Mouse (Mus musculus): Measurements from ENCODE around the gene Ankrd36.
"Not testable (repeated sequence)": the region's sequence is repeated elsewhere in the genome, so short reads cannot be mapped to it uniquely, and the experiment has no call there.

The Ankrd36 gene

DNA sequence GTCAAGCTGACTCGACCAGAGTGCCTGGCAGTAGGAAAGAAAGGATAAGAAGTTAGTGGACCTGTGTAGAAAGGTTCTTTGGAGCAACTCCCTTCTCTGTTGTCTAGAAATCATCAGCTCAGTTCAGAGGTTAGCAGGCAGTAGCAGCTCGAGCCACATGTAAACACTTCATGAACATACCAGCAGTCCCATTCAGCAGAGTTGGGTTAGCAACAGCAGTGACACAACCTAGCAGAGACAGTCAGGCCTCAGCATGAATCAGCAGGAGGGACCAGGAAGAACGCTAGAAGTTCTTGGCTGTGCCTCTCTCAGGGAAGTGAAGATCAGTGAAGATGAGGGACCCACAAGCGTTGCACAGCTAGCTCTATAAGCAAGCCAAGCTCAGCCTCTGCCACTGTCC lies 24.0 kb upstream of the Ankrd36 start:
- no peak for DNase-seq (ENCODE audit: low spot score in 2 of 2)

DNA sequence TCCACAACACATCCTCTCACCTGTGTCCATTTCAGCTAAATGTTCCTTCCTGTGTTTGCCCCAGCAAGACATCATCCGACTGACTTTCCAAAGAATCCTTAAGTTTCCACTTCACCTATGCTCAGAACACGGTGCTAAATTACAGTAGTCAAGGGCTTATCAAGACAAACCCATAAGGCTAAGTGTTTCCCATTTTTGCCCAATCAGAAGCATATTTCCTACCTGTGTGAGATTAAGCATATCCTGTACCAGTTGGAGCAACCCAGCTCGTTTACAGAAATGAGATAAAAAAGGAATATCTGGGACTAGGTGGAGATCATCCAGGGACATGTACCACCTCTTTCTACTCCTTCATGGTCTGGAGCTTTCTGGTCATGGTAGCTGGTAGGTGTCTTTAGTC lies 22.8 kb upstream of the Ankrd36 start:
- no peak for DNase-seq (ENCODE audit: low spot score in 2 of 2)

DNA sequence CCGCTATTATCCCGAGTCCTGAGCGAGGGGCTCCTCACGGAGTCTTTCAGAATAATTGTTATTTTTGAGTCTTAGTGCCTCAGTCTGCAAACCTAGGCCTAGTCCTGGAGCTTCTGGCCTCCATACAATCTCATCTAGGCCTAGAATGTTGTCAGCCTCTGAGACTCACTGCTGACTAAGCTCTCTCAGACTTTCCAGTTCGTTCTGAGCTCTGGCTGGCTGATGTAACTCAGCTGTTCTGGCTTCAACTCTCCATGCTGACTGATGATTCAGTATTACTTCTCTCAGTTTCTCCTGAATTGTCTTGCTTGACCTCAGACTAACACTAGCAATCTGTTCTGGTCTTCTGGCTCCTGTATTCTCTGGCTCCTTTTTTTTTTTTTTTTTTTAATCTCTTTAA lies 18.1 kb upstream of the Ankrd36 start:
- DNase-seq (ENCODE audit: low spot score in 2 of 2) = no peak

DNA sequence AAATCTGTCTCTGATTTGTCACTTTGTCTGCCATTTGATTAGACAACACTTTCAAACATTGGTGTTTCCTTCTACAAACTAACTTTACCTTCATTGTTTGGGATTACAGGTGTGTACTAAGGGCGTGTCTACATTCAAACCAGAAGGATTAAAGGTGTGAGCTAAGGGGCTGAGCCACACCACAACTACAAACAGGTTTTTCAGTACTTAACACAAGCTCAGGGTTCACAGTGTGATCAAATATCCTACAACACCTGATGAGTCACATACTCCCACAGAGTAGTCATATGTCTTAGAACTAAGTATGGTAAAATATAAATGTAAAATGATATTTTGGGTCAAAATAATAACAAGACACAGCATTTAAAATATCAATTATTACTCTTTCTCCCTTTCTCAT lies 17.6 kb upstream of the Ankrd36 start:
- no peak for DNase-seq (ENCODE audit: low spot score in 2 of 2)

DNA sequence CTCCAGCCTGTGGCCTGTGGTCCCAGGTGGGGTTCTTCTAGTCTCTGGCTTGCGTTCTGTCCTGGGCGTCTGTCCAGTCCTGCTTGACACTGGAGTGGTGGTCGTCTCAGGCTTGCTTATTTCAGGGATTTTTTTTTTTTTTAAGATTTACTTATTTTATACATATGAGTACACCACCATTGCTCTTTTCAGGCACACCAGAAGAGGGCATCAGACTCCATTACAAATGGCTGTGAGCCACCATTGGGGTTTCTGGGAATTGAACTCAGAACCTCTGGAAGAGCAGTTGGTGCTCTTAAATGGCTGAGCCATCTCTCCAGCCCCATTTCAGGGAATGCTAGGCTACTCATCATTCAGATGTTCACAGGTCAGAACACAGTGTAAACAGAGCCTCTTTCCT lies 9.2 kb upstream of the Ankrd36 start:
- no peak for DNase-seq (ENCODE audit: low spot score in 2 of 2)

DNA sequence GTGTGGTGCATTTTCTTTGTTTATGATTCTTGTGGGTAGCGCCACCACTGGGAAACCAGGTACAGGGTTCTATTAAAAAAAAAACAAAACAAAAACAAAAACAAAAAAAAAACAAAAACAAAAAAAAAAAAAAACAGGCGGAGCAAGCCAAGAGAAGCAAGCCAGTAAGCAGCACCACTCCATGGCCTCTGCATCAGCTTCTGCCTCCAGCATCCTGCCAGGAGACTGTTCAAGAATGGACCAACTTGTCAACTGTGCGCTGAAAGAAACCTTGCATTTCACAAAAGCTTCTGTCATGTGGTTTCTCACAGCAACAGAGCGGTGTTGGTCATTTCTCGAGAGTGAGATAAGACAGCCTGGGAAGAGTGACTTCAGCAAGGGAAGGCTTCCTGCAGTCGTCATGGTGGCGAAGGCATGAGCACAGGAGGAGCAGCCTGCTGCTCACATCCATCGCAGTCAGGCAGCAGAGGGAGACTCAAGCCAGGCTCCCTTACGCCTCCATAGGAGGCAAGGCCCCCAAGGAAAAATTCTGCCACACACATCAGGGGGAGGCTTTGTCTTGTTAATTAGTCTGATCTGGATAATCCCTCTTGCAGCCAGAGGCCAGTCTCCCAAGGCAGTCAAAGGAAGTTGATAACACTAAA lies 6.7 kb upstream of the Ankrd36 start:
- DNase-seq (ENCODE audit: low spot score in 2 of 2) = no peak

DNA sequence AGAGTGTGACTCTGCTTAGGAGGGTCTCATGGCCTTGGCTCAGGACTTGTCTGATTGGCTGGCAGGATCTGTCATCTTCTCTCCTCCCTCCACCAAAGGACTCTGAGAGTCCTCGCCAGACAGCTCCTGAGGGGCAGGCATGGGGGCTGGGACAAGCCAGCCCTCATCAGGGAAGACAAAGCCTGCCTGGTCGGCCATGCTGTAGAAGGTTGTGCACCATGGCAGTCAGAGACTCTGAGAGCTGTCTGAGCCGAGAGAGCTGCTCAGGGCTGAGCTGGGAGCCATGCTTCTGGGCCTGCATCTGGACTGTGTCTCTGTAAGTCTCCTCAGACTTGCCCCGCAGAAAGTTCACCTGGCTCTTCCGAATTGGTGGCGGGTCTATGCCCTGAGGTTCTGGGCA lies 5.6 kb upstream of the Ankrd36 start:
- no peak for DNase-seq (ENCODE audit: low spot score in 2 of 2)

DNA sequence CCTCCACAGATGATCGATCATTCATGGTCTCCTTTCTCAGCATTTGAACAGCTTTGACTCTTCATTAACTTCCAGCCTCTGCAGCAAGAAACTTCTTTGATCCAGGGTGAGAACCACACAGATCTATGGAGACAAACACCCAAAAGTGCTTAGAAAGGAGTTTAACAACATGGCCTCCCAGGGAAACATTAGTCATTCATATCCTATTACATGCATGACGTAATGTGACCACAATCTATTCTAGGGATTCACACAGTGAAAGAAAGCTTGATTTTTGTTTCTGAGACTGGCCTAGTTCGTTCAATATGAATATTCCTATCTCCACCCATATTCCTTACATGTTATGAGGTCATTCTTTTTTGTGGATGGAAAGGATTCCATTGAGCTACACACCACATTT lies 3.9 kb upstream of the Ankrd36 start:
- no peak for DNase-seq (ENCODE audit: low spot score in 2 of 2)

DNA sequence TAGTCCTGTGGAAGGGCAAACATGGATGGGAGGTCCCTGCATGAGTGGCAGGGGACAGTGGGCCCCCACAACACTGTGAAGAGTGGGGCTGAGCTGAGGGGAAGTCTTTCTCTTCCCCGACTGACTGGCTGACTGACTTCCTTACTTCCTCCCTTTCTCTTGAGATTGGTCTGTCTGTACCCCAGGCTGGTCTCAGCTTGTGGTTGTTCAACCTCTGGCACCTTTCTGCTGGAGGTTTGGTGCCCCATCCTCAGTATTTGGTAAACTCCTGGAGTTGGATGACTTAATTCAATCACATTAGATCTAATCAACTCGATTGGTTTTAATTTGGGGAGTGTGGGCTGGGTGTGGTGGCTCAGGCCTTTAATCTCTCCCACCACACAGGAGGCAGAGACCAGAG lies 3.0 kb upstream of the Ankrd36 start:
- no peak for DNase-seq (ENCODE audit: low spot score in 2 of 2)

DNA sequence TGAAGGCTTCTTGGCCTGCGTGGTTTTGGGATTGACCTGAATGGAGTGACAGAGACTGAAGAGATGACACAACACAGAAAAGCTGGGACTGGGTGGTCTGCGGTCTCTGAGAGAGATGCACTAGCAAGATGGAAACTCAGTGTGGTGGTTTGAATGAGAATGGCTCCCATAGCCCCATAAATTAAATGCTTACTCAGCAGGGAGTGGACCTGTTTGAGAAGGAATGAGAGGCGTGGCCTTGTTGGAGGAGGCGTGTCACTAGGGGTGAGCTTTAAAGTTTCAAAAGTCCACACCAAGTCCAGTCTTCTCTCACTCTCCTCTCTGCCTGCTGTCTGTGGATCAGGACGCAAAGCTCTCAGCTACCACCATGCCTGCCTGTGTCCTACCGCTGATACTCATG lies 1.8 kb upstream of the Ankrd36 start:
- no peak for DNase-seq (ENCODE audit: low spot score in 2 of 2)

DNA sequence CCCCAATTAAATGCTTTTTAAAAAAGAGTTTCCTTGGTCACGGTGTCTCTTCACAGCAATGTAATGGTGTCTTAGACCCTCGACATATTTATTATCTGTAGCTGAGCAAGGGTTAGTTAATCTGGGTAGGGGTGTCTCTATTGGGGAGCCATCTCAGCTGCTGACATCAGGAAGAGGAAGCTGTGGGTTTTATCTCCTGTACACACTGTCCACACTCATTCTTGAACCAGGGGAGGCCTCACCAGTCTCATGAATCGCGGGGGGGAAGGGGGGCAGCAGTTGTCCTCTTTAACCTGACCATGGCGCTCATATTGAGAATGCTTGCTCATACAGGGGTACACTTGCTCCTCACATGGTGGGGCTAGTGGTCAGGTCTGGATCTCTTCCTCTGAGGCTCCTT lies 1.4 kb upstream of the Ankrd36 start:
- DNase-seq (ENCODE audit: low spot score in 2 of 2) = no peak

DNA sequence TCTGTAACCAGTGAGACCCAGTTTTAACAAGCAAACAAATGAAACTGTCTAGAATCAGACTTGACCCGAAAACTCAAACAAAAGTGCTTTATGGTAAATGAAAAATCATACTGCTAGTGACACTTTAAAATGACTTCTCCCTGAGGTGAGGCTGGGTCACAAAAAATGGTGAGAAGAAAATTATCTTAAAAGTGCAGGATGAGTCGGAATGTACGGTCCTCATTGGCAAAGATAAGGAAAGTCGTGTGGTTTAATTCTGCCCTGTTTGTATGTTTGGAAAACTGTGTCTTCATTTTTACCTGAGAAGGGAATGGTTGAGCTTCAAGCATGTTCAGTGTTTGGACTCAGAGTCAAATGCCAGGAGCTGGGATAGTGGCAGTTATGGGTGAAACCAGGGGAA lies 2.4 kb downstream of the Ankrd36 start:
- no peak for DNase-seq (ENCODE audit: low spot score in 2 of 2)

DNA sequence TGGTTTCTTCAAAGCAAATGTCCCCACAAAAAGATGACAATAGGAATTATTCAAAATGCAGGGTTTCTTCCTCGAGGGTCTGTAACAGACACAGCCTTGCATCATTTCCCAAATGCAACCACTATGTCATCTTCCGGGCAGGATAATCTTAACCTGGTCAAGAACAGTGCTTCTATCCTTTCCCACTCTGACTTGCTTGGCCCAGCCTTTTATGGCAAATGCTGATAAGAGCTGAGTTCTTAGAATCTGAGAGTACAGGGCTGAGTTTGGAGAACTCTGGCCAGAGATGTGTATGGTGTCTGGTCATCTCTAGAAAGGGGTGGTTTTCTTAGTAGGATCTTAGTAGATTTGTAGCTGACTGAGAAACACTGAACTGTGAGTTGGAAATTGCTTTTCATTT lies 4.3 kb downstream of the Ankrd36 start:
- no peak for DNase-seq (ENCODE audit: low spot score in 2 of 2)

DNA sequence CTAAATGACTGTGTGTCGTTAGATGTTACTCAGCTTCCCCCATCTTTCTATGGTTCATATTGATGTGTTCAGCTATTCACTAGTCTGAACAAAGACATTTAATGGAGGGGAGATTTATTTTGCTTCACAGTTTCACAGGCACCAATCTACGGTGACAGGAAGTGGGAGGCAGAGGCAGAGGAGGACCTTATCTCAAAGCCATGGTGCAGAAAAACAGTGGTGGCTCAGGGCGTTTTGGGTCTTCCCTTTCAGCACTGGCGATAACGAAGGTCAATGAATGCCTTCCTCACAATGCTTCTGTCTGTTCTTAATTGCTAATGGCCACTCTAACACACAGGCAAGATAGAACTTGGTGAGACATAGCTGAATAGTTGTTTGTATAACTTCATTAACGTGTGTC lies 5.6 kb downstream of the Ankrd36 start:
- no peak for DNase-seq (ENCODE audit: low spot score in 2 of 2)

DNA sequence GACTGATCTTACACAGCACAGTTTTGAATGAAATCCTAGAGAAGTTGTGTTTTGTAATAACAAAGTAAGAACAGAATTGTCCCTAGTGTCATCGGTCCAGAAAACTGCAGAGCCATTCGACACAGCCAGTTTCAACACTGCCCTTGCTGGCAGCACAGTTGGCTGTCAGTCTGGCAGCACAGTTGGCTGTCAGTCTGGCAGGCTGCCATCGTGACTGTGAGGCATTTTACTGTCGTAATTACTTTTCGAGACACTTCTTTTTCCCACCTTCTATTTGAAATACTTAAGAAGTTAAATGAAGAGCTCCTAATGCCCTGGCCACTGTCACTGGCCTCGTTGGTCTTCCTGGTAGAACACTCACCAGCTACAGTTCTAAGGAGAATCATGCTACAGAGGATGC lies 22.9 kb downstream of the Ankrd36 start:
- DNase-seq (ENCODE audit: low spot score in 2 of 2) = peak in 1 of 2 experiments; percentile 6

DNA sequence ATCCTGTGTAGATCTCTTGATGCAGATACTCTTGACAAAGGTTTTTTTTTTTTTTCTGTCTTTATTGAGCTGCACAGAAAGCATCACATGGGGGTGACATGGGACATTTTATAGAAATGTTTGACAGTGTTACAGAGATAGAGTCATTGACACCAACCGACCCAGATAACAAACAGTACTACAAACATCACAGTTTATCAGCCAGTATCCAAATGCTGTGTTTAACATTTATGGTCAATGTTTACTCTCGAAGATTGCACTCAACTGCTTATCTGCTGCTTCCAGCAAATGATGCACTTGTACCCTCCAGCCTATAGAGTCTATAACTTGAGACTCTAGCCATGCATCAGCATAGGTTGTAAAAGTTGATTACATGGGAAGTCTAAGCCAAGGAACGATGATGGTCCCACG lies 25.9 kb downstream of the Ankrd36 start:
- no peak for DNase-seq (ENCODE audit: low spot score in 2 of 2)

DNA sequence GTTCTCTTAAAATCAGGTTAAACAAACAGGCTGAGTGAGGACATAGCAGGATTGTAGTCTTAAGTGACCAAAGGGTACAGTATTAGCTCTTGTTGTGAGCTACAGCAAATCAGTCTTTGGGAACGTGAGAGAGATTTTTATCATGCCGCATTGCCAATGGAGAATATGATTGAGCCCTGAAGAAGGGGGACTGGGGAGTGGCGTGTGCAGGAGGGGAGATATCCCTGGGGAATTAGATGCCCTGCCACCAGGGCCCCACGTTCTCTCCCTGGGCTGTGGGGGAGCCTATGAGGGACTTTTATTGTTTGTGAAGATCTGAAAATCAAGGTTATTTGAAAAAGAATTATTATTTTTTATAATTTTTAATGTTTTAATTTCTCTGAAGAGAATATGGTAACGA lies 26.3 kb downstream of the Ankrd36 start:
- DNase-seq (ENCODE audit: low spot score in 2 of 2) = no peak

DNA sequence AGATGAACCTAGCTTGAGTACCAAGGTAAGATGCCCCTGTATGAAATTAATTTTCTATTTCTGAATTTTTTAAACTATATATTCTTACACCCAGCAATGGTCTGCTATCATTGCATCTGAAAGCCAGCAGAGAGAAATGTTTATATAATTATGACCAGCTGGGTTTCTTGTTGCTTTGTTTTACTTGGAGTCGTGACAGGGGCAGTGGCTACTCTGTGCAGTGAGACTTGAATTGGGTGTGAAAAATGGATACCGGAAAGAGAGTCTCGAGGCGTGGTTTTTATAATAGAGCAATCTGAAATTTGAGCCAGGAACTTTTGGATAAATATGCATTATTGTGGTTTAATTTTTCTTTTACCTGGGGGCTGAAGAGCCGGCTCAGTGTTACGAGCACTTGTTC lies 27.3 kb downstream of the Ankrd36 start:
- DNase-seq (ENCODE audit: low spot score in 2 of 2) = no peak

DNA sequence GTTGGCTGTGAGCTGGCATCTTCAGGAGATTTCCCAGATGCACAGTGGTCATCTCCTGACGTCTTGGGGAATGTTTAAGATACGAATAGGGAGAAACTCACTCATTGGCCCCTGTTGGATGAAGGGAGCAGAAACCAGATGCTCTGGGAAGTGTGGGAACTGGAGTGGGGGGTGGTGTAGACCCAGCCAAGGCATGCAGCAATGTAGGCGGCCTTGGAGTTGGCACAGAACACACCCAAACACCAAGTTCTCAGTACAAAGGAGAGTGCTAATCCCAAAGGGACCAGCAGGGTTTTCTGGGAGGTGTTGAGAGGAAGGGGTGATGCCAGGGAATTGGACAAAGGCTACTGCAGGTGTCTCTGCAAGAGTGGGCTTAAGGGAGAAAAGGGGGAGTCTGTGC lies 35.9 kb downstream of the Ankrd36 start:
- no peak for DNase-seq (ENCODE audit: low spot score in 2 of 2)

DNA sequence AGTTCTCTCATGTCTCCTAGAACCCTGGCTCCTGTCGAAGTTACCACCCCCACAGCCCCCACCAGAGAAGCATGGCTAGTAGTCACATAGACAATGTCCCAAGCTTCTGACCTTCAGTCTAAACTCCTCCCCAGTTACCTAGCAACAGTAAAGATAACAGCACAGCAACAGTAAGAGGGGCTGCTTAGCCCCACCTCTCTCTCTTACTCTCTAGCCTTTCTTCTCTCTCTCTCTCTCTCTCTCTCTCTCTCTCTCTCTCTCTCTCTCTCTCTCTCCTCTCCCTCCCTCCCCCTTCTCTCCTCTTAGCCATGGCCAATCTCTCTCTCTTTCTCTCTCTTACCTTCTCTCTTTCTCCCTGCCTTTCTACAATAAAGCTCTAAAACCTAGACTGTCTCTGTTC lies 42.4 kb downstream of the Ankrd36 start:
- DNase-seq (ENCODE audit: low spot score in 2 of 2) = not testable (repeated sequence)

DNA sequence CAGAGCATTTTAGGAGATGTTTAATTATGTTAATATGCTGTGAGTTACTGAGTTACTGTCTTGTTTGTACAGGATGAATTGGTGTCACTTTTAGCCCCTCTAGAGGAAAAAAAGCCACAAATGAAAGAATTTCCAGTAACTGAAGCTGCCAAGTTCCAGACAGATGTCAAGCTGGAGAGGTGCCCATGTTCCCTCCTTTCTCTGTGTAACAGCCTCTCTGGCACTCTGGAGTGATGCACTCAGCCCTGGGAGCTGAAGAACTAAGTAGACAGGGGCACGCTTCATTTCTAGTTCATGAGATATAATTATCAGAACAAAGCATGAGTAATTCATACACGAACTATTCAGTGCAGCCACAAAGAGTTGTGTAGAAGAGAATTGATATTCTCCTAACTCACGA lies 45.0 kb downstream of the Ankrd36 start:
- no peak for DNase-seq (ENCODE audit: low spot score in 2 of 2)

DNA sequence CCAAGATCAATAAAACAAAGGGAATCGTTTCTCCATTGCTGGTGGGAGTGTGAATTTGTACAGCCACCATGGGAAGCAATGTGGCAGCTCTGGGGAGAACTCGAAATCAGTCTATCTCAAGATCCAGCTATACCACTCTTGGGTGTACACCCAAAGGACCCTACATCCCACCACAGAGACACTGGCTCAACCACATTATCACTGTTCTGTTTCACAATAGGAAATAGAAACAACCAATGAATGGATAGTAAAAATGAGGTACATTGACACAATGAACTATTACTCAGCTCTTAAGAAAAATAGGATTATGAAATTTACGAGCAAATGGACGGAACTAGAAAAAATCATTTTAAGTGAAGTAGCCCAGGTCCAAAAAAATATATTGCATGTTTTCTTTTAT lies 55.6 kb downstream of the Ankrd36 start:
- no peak for DNase-seq (ENCODE audit: low spot score in 2 of 2)

DNA sequence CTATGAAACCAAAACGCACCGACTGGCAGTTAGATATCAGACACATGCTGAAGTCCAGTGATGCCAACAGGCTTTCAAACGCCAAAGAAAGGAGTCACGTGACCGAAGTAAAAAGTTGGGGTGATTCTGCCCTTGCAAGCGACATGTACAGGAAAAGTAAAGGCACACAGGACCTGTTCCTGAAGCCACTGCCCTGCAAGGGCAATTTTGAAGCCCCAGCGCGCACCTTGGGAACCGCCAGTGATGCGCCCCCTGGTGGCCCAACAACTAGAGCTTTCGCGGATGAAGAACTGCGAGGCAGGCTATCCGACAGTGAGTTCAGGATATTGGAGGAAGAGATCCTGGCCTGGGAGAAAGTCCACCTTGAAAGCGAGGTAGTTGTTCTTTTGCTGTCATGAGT lies 59.5 kb downstream of the Ankrd36 start:
- DNase-seq (ENCODE audit: low spot score in 2 of 2) = peak in 1 of 2 experiments; percentile 42

DNA sequence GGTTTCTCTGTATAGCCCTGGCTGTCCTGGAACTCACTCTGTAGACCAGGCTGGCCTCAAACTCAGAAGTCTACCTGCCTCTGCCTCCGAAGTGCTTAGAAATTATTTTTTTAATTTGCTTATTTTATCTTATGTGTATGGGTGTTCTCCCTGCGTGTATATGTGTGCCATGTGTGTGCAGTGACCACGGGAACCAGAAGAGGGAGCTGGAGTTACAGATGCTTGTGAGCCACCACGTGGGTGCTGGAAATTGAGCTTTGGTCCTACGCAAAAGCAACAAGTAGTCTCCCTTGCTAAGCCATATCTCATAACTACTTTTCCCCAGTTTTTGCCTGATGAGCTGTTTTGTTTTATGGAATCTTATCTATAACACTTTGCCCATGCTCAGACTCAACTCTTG lies 73.6 kb downstream of the Ankrd36 start:
- no peak for DNase-seq (ENCODE audit: low spot score in 2 of 2)

DNA sequence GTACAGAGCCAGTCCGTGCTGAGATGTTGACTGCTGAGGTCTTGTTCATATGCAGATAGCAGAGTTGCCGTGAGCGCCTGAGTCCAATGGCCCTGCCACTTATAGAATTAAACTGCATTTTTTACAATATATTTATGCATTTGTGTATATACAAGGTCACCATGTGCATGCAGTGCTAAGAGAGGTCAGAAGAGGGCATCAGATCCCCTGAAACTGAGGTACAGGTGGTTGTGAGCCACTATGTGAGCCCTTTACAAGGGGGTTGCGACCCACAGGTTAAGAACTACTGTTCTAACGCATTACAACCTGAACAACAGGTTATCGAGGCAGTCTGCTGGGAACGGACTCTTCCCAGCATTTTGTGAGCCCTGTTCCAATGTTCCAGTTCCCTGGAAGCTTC lies 80.8 kb downstream of the Ankrd36 start:
- DNase-seq (ENCODE audit: low spot score in 2 of 2) = no peak
